Mouse (Mus musculus) kidney, postnatal 4 days (tissue): Measurements from ENCODE around the gene Cdkn2aipnl.

Experiments
- DNase-seq, 2 experiments: peaks; one replicate each; pipeline ENCODE4 v3.0.0; 2021; ENCODE audit warnings: mixed read lengths in 2 of 2

The Cdkn2aipnl gene

GRCm38 (mm10) chr11:51967443-51968401 is at the start of gene Cdkn2aipnl:
Gene Cdkn2aipnl, plus strand, starts transcription at chr11:51967661.
- DNase-seq = peak; percentile 98 to 99

- DNase-seq = peak; percentile 27 to 43
Measured at GRCm38 (mm10) chr11:51917951-51918350, 49.5 kb upstream of the Cdkn2aipnl start.

- no peak for DNase-seq
Measured at GRCm38 (mm10) chr11:51918576-51918975, 48.9 kb upstream of the Cdkn2aipnl start.

- DNase-seq = no peak
Measured at GRCm38 (mm10) chr11:51921355-51922125, 45.9 kb upstream of the Cdkn2aipnl start.

- DNase-seq = no peak
Measured at GRCm38 (mm10) chr11:51922421-51922841, 45.0 kb upstream of the Cdkn2aipnl start.

- no peak for DNase-seq
Measured at GRCm38 (mm10) chr11:51925595-51925994, 41.9 kb upstream of the Cdkn2aipnl start.

- no peak for DNase-seq
Measured at GRCm38 (mm10) chr11:51926385-51926784, 41.1 kb upstream of the Cdkn2aipnl start.

GRCm38 (mm10) chr11:51927106-51927505 is 40.4 kb upstream of the Cdkn2aipnl start:
- no peak for DNase-seq

- no peak for DNase-seq
Measured at GRCm38 (mm10) chr11:51931138-51931537, 36.3 kb upstream of the Cdkn2aipnl start.

- no peak for DNase-seq
Measured at GRCm38 (mm10) chr11:51931790-51932189, 35.7 kb upstream of the Cdkn2aipnl start.

GRCm38 (mm10) chr11:51934230-51934629 is 33.2 kb upstream of the Cdkn2aipnl start:
- DNase-seq = no peak

GRCm38 (mm10) chr11:51935636-51936434 is 31.6 kb upstream of the Cdkn2aipnl start:
- no peak for DNase-seq

- peak in 1 of 2 experiments; percentile 7 for DNase-seq
Measured at GRCm38 (mm10) chr11:51937361-51937781, 30.1 kb upstream of the Cdkn2aipnl start.

GRCm38 (mm10) chr11:51938817-51939589 is 28.5 kb upstream of the Cdkn2aipnl start:
- DNase-seq = no peak

- no peak for DNase-seq
Measured at GRCm38 (mm10) chr11:51939590-51939955, 27.9 kb upstream of the Cdkn2aipnl start.

- DNase-seq = peak in 1 of 2 experiments; percentile 35
Measured at GRCm38 (mm10) chr11:51940511-51940955, 26.9 kb upstream of the Cdkn2aipnl start.

GRCm38 (mm10) chr11:51942602-51943499 is 24.6 kb upstream of the Cdkn2aipnl start:
- peak in 1 of 2 experiments; percentile 15 for DNase-seq

GRCm38 (mm10) chr11:51943500-51943841 is 24.0 kb upstream of the Cdkn2aipnl start:
- no peak for DNase-seq

GRCm38 (mm10) chr11:51944239-51944638 is 23.2 kb upstream of the Cdkn2aipnl start:
- no peak for DNase-seq

GRCm38 (mm10) chr11:51945548-51945947 is 21.9 kb upstream of the Cdkn2aipnl start:
- no peak for DNase-seq

- DNase-seq = no peak
Measured at GRCm38 (mm10) chr11:51946144-51946543, 21.3 kb upstream of the Cdkn2aipnl start.
